Mouse (Mus musculus): Measurements from ENCODE around the gene Thada.
A peak's percentile ranks its signal among the peaks of the same experiment; 100 is the strongest.

- peak; percentile 27; the same call in 1 of the 2 replicates for TF ChIP-seq POLR2A (IDR thresholded peaks at IDR 0.05; ENCODE audit: borderline replicate concordance, control insufficient read depth, low read depth, low read length)
- TF ChIP-seq CTCF (IDR thresholded peaks at IDR 0.05; ENCODE audit: control insufficient read depth, insufficient read depth, low read length), result no peak
Measured at GRCm38 (mm10) chr17:84167377-84167776, 298.6 kb downstream of the Thada start.

Data from bone marrow, adult 2 months (tissue).